In genomic region chr6:83518637-83519036, GRCm38 (mm10) we compare ENCODE assay signal across 29 mouse cellular contexts. TPM values are rescaled to one million over a fixed set of nuclear protein-coding genes. Genes with fewer than 3 reads are reported as not detected.
"Had no signal": no experiment of that assay in that cellular context is flagged by ENCODE, and none has a peak within 500 bp of the region (broad histone marks: within the 10 kb centered on the region; RNA-seq: fewer than 3 reads in every experiment).

No protein-coding gene starts in this region.

- H3K4me2 ChIP-seq: heart, embryonic 12.5 days; hindbrain, embryonic 12.5 days; hindbrain, embryonic 14.5 days; intestine, embryonic 15.5 days; limb, embryonic 13.5 days; limb, embryonic 15.5 days; liver, embryonic 12.5 days had no signal

- H3K4me3 ChIP-seq: heart, embryonic 10.5 days; heart, embryonic 12.5 days; hindbrain, embryonic 10.5 days; hindbrain, embryonic 12.5 days; intestine, embryonic 15.5 days; limb, embryonic 13.5 days; limb, embryonic 15.5 days; liver, embryonic 12.5 days had no signal

- DNase-seq: gastrocnemius, postnatal 14 days; gastrocnemius, postnatal 36 days; heart, adult 18-20 months; heart, postnatal 10 days; heart, postnatal 4 days; kidney, adult 18-20 months; kidney, adult 8-10 months; kidney, postnatal 10 days; kidney, postnatal 25 days; kidney, postnatal 4 days; layer of hippocampus, adult 9-11 months; layer of hippocampus, postnatal 36 days; left cerebral cortex, postnatal 4 days had no signal

- ATAC-seq: hindbrain, embryonic 16.5 days; inflammation-experienced regulatory T-cells, adult 6 months; intestine, embryonic 15.5 days; intestine, postnatal 0 days; liver, embryonic 12.5 days had no signal

- H3K36me3 ChIP-seq: heart, embryonic 10.5 days; heart, embryonic 12.5 days; hindbrain, embryonic 10.5 days; hindbrain, embryonic 12.5 days; intestine, embryonic 15.5 days; limb, embryonic 13.5 days; limb, embryonic 15.5 days; liver, embryonic 12.5 days had no signal

- H3K4me1 ChIP-seq: hindbrain, embryonic 12.5 days; limb, embryonic 13.5 days; limb, embryonic 15.5 days had no signal

- H3K9ac ChIP-seq: heart, embryonic 12.5 days; hindbrain, embryonic 12.5 days; hindbrain, embryonic 14.5 days; intestine, embryonic 15.5 days; limb, embryonic 13.5 days; limb, embryonic 15.5 days; liver, embryonic 12.5 days; liver, embryonic 14.5 days had no signal

- H3K9me3 ChIP-seq: heart, embryonic 10.5 days; heart, embryonic 12.5 days; hindbrain, embryonic 10.5 days; hindbrain, embryonic 12.5 days; intestine, embryonic 15.5 days; limb, embryonic 13.5 days; limb, embryonic 15.5 days; liver, embryonic 12.5 days had no signal

- H3K27me3 ChIP-seq: heart, embryonic 12.5 days; hindbrain, embryonic 12.5 days; intestine, embryonic 15.5 days; limb, embryonic 13.5 days; limb, embryonic 15.5 days; liver, embryonic 12.5 days had no signal

- H3K27ac ChIP-seq: heart, embryonic 10.5 days; hindbrain, embryonic 10.5 days; hindbrain, embryonic 12.5 days; hindbrain, embryonic 14.5 days; intestine, embryonic 15.5 days; limb, embryonic 13.5 days; limb, embryonic 15.5 days; liver, embryonic 12.5 days; liver, embryonic 14.5 days had no signal

RNA-seq across cellular contexts. Expression of gene Actg2, which starts 17.4 kb away (rescaled TPM):
- total RNA-seq: layer of hippocampus, adult 8-10 months; layer of hippocampus, postnatal 36 days; left cerebral cortex, adult 8-10 months; left cerebral cortex, postnatal 25 days had no signal
